Mouse (Mus musculus) lung, adult 18-20 months (tissue): ENCODE measurements around the gene Ugt2b1.
A peak's percentile ranks its signal among the peaks of the same experiment; 100 is the strongest.
"Not testable (repeated sequence)": the region's sequence is repeated elsewhere in the genome, so short reads cannot be mapped to it uniquely, and the experiment has no call there.

Experiments
- DNase-seq, 2 experiments: peaks; one replicate each; pipeline ENCODE4 v3.0.0; 2022; ENCODE audit warnings: mixed read lengths in 2 of 2

Ugt2b1 gene

GRCm38 (mm10) chr5:86926426-86926825 lies at the start of gene Ugt2b1:
Gene Ugt2b1 (minus strand): TSS chr5:86926530.
- DNase-seq: no peak

- not testable (repeated sequence) for DNase-seq
Measured at GRCm38 (mm10) chr5:86967271-86967670, 40.9 kb upstream of the Ugt2b1 start.

- DNase-seq: not testable (repeated sequence)
Measured at GRCm38 (mm10) chr5:86962849-86963248, 36.5 kb upstream of the Ugt2b1 start.

GRCm38 (mm10) chr5:86961587-86962358 lies 35.4 kb upstream of the Ugt2b1 start:
- no peak for DNase-seq

- DNase-seq: no peak
Measured at GRCm38 (mm10) chr5:86960504-86960903, 34.2 kb upstream of the Ugt2b1 start.

GRCm38 (mm10) chr5:86942111-86942510 lies 15.8 kb upstream of the Ugt2b1 start:
- no peak for DNase-seq

- no peak for DNase-seq
Measured at GRCm38 (mm10) chr5:86920661-86921233, 5.6 kb downstream of the Ugt2b1 start.

GRCm38 (mm10) chr5:86911357-86912099 lies 14.8 kb downstream of the Ugt2b1 start:
- DNase-seq: no peak

GRCm38 (mm10) chr5:86910770-86911169 lies 15.6 kb downstream of the Ugt2b1 start:
- DNase-seq: no peak

GRCm38 (mm10) chr5:86906758-86907157 lies 19.6 kb downstream of the Ugt2b1 start, which contains the start of gene Ugt2b34:
Gene Ugt2b34 (minus strand): TSS chr5:86906937.
- DNase-seq: no peak

GRCm38 (mm10) chr5:86889933-86890332 lies 36.4 kb downstream of the Ugt2b1 start:
- DNase-seq: no peak

- no peak for DNase-seq
Measured at GRCm38 (mm10) chr5:86888420-86888819, 37.9 kb downstream of the Ugt2b1 start.

- no peak for DNase-seq
Measured at GRCm38 (mm10) chr5:86887081-86887480, 39.2 kb downstream of the Ugt2b1 start.

- DNase-seq: no peak
Measured at GRCm38 (mm10) chr5:86886620-86887019, 39.7 kb downstream of the Ugt2b1 start.

- DNase-seq: peak in 1 of 2 experiments; percentile 1
Measured at GRCm38 (mm10) chr5:86871877-86872276, 54.5 kb downstream of the Ugt2b1 start.
